Mouse (Mus musculus) embryonic fibroblast, embryonic 13.5 days (primary cell): Measurements from ENCODE around the gene Itgb2.

Source experiments
- CTCF ChIP-seq: IDR thresholded peaks from 2 replicates; pipeline ENCODE4 v1.5.1; 2011; ENCODE audit warnings: mild to moderate bottlenecking, control low read depth, low read length, moderate library complexity, borderline replicate concordance; ENCODE audit not compliant: insufficient read depth
- POLR2A ChIP-seq: IDR thresholded peaks from 2 replicates; pipeline ENCODE4 v1.6.1; 2011; ENCODE audit warnings: low read depth, mild to moderate bottlenecking, control low read depth, low read length, moderate library complexity

GRCm38 (mm10) chr10:77596060-77596459 is 66.0 kb downstream of the Itgb2 start:
- no peak for TF ChIP-seq CTCF
- no peak for TF ChIP-seq POLR2A
